Mouse (Mus musculus) embryonic facial prominence, embryonic 10.5 days (tissue): ENCODE data around the gene Phldb1. TPM values are rescaled to one million over a fixed set of nuclear protein-coding genes. Genes with fewer than 3 reads are reported as not detected.

Source experiments
- DNase-seq: peaks from one replicate; pipeline ENCODE4 v3.0.0-alpha.2; 2017; ENCODE audit warnings: low spot score
- H3K27ac ChIP-seq: fragments of 300-500 bp; sonication (generic); replicated peaks from 2 replicates; pipeline ENCODE4 v1.5.1; 2016; ENCODE audit warnings: mild to moderate bottlenecking
- H3K27me3 ChIP-seq: fragments of 300-500 bp; sonication (generic); replicated peaks from 2 replicates; pipeline ENCODE4 v1.6.1; 2016; ENCODE audit warnings: low read depth, mild to moderate bottlenecking; ENCODE audit not compliant: poor library complexity, severe bottlenecking
- H3K36me3 ChIP-seq: fragments of 300-500 bp; sonication (generic); replicated peaks from 2 replicates; pipeline ENCODE4 v1.6.1; 2016; ENCODE audit warnings: mild to moderate bottlenecking, moderate library complexity
- H3K4me1 ChIP-seq: fragments of 300-500 bp; sonication (generic); 2 replicates; pipeline ENCODE4 v1.6.1; 2016
- H3K4me3 ChIP-seq: fragments of 300-500 bp; sonication (generic); 2 replicates; pipeline ENCODE4 v1.5.1; 2016; ENCODE audit warnings: mild to moderate bottlenecking, moderate library complexity
- H3K9me3 ChIP-seq: fragments of 300-500 bp; sonication (generic); 2 replicates; pipeline ENCODE4 v1.6.1; 2016; ENCODE audit warnings: mild to moderate bottlenecking
- WGBS: fragments of 180-500 bp; shearing (Covaris S2); methylation state at CpG from one replicate; pipeline ENCODE4 v1.1.7; 2016; 5-methylcytosine and 5-hydroxymethylcytosine counted together
- polyA plus RNA-seq: library from polyadenylated mRNA; unstranded; fragments of >200 nt; fragmentation: Nextera tagmentation; extraction: Ambion mirVana; gene quantifications from 2 replicates; pipeline ENCODE4 v1.2.1, GENCODE M21; 2016

The Phldb1 gene
- polyA plus RNA-seq, 1 experiment from 2014 or later, result 48.4 TPM

DNA sequence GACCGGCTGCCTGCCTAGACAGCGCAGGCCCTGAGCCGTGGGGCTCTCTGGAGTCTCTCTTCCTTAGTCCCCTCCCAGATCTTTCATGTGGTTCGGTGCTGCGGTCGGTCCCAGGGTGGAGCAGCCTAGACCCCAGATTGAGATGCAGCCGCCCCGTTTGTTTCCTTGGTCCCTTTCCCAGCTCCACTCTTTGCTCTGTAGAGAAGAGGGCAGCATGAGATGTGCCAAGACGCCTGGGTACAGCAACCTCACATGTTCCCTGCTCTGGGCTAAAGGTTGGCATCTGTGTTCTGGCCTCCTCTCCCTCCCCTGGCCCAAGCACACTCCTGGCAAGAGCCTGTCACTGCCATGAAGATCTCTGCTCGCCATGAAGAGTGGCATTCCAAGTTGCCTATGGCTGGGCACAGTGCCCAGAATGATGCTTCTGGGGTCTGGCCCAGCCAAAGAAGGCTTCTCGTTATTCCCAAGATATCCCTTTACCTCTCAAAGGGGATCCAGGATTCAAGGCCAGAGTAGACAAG is 11.4 kb downstream of the Phldb1 start:
- 74% methylated on average over 11 of the region's 11 CpGs for WGBS
- H3K9me3 ChIP-seq, result no peaks in the 10 kb centered on the region
- peak overlapping the region; percentile 78 for H3K27ac ChIP-seq
- peaks cover 94% of the 10 kb centered on the region for H3K4me1 ChIP-seq
- DNase-seq, result no peak
- no peaks in the 10 kb centered on the region for H3K27me3 ChIP-seq
- H3K36me3 ChIP-seq, result peaks cover 28% of the 10 kb centered on the region; the same call in 1 of the 2 replicates
- peak overlapping the region; percentile 11; the same call in 1 of the 2 replicates for H3K4me3 ChIP-seq

DNA sequence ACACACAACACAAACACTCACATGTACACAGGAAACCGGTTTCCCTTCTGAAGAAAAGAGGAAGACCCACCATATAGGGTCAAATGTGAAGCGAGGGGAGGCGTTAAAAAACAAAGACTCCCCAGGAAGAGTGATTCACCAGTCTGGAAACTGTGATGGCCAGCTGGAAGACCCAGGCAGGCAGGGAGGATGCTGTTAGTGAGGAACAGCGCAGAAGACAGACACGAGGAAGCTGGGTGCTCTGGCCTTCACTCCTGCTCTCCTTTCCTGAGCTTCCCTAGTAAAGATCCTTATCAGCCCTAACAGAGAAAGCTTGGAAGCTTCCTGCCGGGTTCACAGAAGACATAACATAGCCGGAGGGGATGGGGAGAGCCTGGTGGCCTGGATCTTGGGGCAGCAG is 12.0 kb downstream of the Phldb1 start:
- Histone ChIP-seq H3K36me3 (peaks cover 32% of the 10 kb centered on the region), H3K27me3 (no peaks in the 10 kb centered on the region), H3K4me3 (no peak overlapping the region), H3K4me1 (peaks cover 88% of the 10 kb centered on the region), H3K27ac (peak overlapping the region; percentile 78), H3K9me3 (no peaks in the 10 kb centered on the region)
- no peak for DNase-seq
- WGBS, result 48% methylated on average over 7 of the region's 7 CpGs

DNA sequence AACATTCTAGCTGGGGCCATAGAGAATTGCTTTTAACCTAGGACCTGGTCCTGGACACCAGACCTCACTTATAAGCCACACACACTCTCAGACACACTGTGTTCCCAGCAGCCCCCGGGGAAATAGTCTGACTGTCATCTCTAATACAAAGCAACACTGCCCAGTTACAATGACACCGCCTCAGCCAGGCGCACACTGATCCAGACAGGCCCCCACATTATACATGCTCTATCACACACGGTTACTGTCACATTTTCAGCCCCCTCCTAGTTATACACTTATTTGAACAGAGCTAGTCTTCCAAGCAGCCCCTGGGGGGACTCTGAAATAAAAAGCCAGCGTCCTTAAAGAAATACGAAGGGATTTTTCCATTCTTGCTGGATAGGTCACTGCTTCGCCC is 12.4 kb downstream of the Phldb1 start:
- no peak overlapping the region for H3K4me3 ChIP-seq
- peak overlapping the region; percentile 78; the same call in 1 of the 2 replicates for H3K27ac ChIP-seq
- H3K36me3 ChIP-seq, result peaks cover 37% of the 10 kb centered on the region
- H3K9me3 ChIP-seq, result no peaks in the 10 kb centered on the region
- 77% methylated on average over 7 of the region's 7 CpGs for WGBS
- H3K4me1 ChIP-seq, result peaks cover 86% of the 10 kb centered on the region
- DNase-seq, result no peak
- no peaks in the 10 kb centered on the region for H3K27me3 ChIP-seq

DNA sequence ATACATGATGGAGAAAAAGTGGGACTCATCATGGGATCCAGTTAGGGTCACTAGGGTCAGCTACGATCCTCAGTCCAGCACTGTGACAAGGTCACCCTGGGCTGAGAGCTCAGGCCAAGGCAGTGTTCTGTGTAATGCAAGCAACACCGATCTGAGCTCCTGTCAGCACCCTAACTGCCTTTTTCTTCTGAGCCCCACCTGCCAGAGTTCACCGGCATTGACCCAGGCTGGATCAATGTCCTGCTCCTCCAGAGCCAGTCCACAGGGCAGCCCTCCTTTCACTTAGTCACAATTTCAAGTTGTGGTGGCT is 13.2 kb downstream of the Phldb1 start:
- H3K9me3 ChIP-seq, result no peaks in the 10 kb centered on the region
- H3K27ac ChIP-seq, result peak overlapping the region; percentile 86
- WGBS, result 79% methylated on average over 3 of the region's 3 CpGs
- no peak for DNase-seq
- H3K27me3 ChIP-seq, result no peaks in the 10 kb centered on the region
- H3K36me3 ChIP-seq, result peaks cover 43% of the 10 kb centered on the region
- H3K4me1 ChIP-seq, result peaks cover 81% of the 10 kb centered on the region
- H3K4me3 ChIP-seq, result peak overlapping the region; percentile 75

DNA sequence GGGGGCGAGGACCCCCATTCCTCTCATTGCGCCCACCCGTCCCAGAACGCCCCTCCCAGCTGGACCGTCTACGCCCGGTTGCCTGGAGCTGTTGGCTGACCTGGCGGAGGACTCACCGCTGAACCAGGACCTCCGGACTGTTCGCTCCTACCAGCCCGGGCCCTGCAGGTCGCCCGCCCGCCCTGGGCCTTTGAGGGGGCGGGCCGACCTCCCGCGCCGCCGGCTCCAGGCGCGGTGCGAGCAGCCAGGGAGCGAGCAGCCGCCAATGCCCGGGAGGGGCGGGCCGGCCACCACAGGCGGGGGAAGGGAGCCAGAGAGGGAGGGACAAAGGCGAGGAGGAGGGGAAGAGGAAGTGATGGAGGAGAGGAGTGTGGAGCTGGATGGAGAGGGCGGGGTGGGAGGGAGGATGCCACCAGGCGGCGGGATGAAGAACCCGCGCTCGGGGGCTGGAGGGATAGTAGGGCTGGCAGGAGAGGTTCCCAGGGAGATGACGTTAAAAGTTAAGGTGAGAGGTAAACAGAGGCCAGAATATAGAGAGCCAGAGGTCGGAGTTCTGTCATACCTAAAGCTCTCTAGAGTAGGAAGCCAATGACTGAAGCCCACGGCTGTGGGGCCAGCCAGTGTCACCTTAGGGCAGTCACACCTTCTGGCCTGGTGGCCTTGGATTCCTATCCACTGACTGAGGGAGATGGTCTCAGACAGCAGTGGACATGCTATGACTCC is 13.7 kb downstream of the Phldb1 start:
- WGBS, result under 1% methylated on average over 40 of the region's 40 CpGs
- peak; percentile 92 for DNase-seq

DNA sequence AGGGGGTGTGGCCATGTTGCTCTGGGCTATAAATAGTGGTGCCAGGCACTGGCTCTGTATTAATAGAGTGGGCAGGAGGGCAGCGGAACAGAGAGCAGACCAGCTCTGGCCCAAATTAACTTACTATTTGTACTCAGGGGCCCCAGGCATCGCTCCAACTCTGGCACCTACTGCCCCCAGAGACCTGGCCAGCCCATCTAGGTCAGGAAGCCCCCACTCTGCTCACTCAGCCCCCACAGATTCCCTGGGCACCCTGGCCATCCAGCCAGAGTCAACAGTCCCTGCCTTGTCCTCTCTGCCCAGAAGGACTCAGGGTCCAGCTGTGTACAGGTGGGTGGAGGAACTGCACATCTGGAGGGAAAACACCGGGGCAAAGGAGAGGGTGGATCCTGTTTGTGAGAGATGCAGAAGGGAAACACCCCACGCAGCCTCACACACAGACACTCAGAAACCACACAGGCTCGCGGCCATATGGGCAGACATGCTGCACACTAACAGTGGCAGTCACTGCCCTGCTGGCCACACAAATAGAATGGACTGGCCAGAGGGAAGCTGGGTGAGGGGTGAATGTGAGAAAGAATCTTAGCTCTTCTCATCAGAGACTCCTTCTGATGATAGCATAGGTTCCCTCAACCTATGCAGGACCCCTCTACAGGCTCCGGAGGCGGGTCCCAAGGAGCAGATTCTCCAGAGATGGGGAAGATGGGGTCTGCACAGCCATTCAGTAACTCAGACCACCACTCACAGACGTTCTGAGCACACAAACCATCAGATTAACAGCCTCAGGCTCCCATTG is 14.4 kb downstream of the Phldb1 start:
- WGBS, result 25% methylated on average over 9 of the region's 9 CpGs
- Histone ChIP-seq H3K4me3 (peak overlapping the region; percentile 75), H3K9me3 (no peaks in the 10 kb centered on the region), H3K36me3 (peaks cover 46% of the 10 kb centered on the region), H3K27ac (peak overlapping the region; percentile 86), H3K27me3 (no peaks in the 10 kb centered on the region), H3K4me1 (peaks cover 69% of the 10 kb centered on the region)
- peak; percentile 45 for DNase-seq

More for the DNA sequence above, 13.7 kb downstream of the Phldb1 start:
- Histone ChIP-seq H3K9me3 (no peaks in the 10 kb centered on the region), H3K4me3 (peak overlapping the region; percentile 75), H3K27me3 (no peaks in the 10 kb centered on the region), H3K36me3 (peaks cover 43% of the 10 kb centered on the region), H3K27ac (peak overlapping the region; percentile 86), H3K4me1 (peaks cover 76% of the 10 kb centered on the region)

DNA sequence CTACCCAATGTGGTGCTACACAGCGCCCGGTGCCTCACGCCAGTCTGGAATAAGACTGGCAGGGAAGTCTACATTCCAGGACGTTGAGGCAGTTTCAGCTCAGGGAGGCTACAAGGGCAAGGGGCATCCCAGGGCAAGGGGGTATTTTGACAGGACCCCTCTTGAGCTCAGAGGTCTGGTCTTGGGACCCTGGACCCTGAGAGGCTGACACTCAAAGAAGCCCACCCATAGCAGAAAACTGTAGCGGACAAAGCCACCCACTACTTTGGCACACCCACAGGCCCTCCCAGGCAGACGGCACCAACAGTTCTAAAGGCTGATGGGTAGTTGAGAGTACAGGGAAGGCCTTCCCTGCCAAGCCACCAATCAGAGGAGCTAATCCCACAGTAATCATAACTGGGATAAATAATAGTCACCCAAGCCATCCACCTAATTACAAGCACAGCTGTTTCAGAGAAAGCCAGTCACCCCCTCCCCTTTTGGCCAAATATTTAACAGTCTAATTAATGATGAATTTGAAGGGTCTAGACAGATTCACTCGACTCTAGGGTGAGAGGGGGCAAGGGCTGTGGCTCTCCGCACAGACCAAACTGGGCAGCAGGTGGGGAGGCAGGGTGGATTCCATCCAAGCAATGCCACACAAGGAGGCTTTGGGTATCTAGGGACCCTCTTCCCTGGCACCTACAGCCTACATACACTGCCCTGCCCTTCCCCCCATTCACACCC is 15.2 kb downstream of the Phldb1 start:
- DNase-seq, result no peak
- no peaks in the 10 kb centered on the region for H3K9me3 ChIP-seq
- H3K27me3 ChIP-seq, result no peaks in the 10 kb centered on the region
- H3K4me3 ChIP-seq, result peak overlapping the region; percentile 75
- peaks cover 51% of the 10 kb centered on the region for H3K36me3 ChIP-seq
- 80% methylated on average over 8 of the region's 8 CpGs for WGBS
- peaks cover 61% of the 10 kb centered on the region for H3K4me1 ChIP-seq
- H3K27ac ChIP-seq, result peak overlapping the region; percentile 86

DNA sequence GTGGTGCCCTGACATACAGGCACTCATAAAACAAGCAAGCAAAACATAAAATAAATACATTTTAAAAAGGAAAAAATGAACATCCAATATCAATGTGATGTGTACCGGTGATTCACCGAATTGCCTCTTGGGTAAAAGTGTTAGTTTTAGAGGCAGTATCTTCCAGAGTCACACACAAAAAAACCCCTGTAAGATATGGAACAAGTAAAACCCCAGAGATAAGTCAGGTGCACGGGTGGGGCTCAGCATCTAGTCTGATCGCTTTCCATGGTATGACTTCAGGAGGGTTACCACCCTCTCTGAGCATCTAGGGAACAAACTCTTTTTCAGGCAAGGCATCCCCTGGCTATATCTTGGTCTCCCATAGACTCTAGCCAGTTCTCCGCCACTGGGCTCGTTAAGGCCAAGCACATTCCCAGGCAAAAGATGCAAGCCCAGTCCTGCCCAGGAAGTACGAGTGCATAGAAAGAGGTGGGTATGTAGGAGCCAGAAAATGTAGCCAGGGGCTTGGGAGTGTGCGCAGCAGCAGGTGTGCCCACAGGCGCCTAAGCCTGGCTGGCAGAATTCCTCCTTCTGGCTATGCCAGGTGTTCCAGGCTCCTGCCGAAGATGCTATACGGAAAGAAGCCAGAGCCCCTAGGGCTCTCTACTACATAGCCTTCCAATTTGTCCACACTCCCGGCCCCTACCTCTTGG is 15.9 kb downstream of the Phldb1 start:
- H3K9me3 ChIP-seq, result no peaks in the 10 kb centered on the region
- no peaks in the 10 kb centered on the region for H3K27me3 ChIP-seq
- H3K4me3 ChIP-seq, result peak overlapping the region; percentile 75; the same call in 1 of the 2 replicates
- no peak for DNase-seq
- H3K36me3 ChIP-seq, result peaks cover 54% of the 10 kb centered on the region
- H3K27ac ChIP-seq, result no peak overlapping the region
- WGBS, result 83% methylated on average over 12 of the region's 12 CpGs
- peaks cover 54% of the 10 kb centered on the region for H3K4me1 ChIP-seq

DNA sequence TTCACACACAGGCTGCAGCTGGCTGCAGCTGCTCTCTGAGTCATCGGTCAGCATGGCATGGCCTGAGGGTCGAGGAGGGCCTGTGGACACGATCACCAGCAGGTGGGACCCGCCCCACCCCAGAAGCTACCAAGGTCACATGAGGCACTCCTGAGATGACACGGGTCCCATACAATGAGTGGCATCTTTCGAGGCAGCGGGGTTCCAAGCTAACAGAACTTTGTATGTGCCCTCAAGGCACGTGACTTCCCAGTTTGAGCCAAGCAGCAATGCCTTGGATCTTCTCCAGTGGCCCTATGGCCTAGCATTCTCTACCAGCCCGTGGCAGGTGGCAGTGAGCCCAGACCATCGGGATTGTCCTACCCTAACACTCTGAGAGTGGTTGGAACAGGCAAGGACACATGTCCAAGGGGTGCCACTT is 17.2 kb downstream of the Phldb1 start:
- DNase-seq, result no peak
- Histone ChIP-seq H3K9me3 (no peaks in the 10 kb centered on the region), H3K4me3 (no peak overlapping the region), H3K27me3 (no peaks in the 10 kb centered on the region), H3K4me1 (peaks cover 41% of the 10 kb centered on the region), H3K27ac (no peak overlapping the region), H3K36me3 (peaks cover 56% of the 10 kb centered on the region)
- WGBS, result 85% methylated on average over 10 of the region's 10 CpGs

DNA sequence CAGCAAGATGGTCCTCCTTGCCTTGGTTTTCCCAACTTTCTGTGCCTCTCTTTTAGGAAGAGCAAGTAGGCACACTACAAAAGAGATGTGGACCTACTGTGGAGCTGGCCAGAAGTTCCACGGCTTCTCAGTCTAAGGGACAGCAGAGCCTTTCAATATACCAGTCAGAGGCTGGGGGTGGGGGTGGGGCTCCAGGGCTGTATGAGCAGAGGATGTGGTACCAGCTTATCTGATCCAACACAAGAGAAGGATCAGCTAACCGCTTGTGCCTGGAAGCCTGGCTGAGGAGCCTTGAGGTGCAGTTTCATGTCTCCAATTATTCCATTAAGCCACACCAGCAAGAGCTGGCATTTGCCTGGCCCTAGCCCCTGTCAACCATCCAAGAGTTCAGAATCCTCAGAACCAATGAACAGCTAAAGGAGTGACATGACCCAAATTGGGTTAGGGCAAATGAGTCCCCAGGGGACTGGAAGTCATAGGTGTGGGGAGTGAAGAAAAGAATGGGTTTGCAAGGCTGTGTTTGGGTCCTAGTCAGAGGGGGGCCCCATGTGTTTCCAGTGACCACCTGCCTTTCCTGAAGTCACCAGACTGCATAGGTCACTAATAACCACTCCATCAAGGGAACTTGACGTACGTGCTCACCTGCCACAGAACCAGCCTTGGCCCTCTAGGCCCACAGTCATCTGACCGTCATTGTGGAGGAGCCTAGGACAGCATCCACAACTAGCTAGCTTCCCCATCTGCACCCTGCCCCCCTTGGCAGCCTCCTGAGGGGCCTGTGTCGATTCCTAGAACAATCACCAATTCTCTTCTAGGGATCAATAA is 17.8 kb downstream of the Phldb1 start:
- no peak for DNase-seq
- Histone ChIP-seq H3K27me3 (no peaks in the 10 kb centered on the region), H3K4me1 (peaks cover 35% of the 10 kb centered on the region), H3K4me3 (no peak overlapping the region), H3K36me3 (peaks cover 63% of the 10 kb centered on the region), H3K27ac (no peak overlapping the region), H3K9me3 (no peaks in the 10 kb centered on the region)
- WGBS, result 85% methylated on average over 6 of the region's 6 CpGs

DNA sequence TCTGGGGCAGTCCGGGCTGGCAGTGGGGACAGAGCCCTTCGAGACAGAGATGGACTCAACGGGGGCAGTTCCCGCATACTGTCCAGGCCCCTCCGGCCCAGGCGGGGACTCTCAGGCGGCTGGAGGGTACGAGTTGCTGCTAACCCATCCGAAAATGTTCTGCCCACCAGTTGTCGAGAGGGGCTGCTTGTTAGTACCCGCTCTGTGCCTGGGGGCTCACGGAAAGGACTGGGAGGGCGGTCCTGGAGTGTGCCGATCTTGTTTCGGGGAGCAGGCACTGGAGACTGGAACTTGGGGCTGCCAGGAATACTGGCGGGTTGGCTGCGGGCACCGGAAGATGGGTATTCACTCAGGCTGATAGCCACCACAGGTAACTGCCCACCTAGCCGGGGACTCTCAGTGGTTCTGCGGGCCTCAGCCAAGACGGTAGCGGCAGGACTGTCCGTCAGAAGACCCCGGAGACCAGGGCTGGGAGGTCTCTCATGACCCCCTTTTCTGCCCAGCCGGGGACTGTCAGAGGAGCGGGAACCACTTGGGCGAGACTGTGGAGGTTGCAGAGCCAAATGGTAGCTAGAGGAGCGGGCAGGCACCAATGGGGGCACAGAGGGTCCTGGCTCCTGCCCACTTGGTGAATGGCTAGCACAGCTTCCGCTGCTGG is 19.2 kb downstream of the Phldb1 start:
- 95% methylated on average over 29 of the region's 29 CpGs for WGBS

More for the DNA sequence above, 19.2 kb downstream of the Phldb1 start:
- peaks cover 76% of the 10 kb centered on the region for H3K36me3 ChIP-seq
- no peak overlapping the region for H3K27ac ChIP-seq
- no peaks in the 10 kb centered on the region for H3K9me3 ChIP-seq
- peaks cover 23% of the 10 kb centered on the region for H3K4me1 ChIP-seq
- no peak for DNase-seq
- no peaks in the 10 kb centered on the region for H3K27me3 ChIP-seq
- no peak overlapping the region for H3K4me3 ChIP-seq
